Mouse (Mus musculus) telencephalon, adult 2 months (tissue): ENCODE measurements around the gene Acvrl1.
"Not testable (repeated sequence)": the region's sequence is repeated elsewhere in the genome, so short reads cannot be mapped to it uniquely, and the experiment has no call there.

Experiments
- DNase-seq: peaks from one replicate; pipeline ENCODE4 v3.0.0-alpha.2; 2011; ENCODE audit warnings: low read depth, low spot score

Acvrl1 gene

DNA sequence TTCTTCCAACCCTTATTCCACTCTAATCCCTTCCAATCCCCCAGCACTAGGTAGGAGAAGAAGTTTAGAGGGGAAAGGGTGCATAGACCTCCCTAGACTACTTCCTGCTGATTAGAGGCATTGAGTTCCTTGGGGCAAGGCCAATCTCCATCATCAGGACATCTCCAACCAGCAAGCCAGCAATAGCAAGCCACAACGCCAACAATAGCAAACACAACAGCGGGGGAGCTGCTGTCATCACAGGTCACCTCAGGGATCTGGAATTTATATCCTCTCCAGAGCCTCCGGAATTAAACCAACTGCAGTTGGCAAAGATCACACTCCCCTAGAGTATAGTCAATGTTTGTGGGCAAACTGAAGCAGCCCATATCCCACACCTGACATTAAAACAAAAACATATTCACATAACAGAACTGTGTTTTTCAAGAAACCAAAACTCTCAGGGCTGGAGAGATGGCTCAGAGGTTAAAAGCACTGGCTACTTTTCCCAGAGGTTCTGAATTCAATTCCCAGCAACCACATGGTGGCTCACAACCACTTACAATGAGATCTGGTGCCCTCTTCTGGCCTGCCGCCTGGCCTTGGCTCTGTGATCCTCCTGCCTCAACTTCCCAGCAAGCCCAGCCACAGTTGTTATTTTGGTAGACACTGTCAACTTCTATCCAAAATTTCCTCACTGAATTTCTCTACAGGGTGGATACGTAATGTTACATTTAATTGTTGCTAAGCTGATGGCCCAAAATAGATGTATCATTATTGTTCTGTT, 20.2 kb upstream of the Acvrl1 start:
- DNase-seq, result no peak

DNA sequence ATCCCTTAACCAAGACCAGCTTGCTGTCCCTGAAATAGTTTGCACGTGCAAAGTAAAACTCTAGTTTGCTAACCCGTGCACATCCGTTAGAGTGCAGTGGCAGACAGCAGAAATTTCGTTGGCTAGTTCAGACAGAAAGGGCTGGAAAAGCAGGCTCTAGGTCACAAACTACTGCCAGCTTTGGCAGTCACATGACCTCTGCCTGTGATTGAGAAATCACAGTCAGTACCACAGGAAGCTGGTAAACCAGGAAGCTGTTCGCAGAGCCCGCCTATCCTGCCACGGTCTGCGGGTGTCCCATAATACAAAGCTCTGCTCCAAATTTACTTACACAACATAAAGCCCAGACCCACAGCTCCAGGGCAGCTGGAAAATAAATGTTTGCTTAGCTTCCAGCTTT, 15.1 kb upstream of the Acvrl1 start:
- DNase-seq, result no peak

DNA sequence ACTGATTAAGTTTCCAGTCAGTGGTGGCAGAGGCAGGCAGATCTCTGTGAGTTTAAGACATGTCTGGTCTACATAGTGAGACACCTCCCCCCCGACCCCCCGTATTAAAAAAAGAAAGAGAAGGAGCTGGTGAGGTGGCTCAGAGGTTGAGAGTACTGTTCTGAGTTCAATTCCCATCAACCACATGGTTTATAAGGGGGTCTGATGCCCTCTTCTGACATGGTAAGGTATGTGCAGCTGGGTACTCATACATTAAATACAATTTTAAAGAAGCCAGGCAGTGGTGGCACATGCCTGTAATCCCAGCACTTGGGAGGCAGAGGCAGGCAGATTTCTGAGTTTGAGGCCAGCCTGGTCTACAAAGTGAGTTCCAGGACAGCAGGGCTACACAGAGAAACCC, 14.5 kb upstream of the Acvrl1 start:
- DNase-seq, result not testable (repeated sequence)

DNA sequence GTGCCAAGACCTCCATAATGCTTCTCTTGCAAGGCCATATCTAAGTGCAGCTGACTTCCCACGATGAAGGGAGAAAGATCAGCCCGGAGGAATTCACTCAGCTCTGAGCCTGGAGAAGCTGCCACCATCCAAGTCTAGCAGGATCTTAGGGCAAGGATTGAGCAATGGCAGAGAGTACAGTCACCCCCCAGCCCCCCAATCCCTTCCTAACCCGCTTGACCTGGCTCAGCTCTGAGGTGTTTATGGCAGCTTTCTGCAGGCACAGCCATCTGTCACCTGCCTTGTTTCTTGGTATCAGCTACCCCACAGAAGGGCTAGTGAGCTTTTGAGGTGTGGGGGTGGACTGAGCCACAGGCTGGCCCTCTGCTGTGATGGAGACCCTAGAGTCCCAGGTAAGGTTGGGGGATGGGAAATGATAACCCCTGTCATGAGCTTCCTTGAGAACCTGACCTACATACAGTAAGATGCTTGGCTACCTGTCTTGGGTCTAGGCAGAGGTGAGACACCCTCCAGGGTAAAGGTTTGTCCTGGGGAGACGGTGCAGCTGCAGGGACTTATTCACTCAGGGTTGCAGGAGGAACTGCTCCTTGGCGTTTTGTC, 12.7 kb upstream of the Acvrl1 start, which contains the start of gene Ankrd33:
Gene Ankrd33, plus strand, starts transcription at position 245 of the 600 bp plus-strand sequence.
- no peak for DNase-seq

DNA sequence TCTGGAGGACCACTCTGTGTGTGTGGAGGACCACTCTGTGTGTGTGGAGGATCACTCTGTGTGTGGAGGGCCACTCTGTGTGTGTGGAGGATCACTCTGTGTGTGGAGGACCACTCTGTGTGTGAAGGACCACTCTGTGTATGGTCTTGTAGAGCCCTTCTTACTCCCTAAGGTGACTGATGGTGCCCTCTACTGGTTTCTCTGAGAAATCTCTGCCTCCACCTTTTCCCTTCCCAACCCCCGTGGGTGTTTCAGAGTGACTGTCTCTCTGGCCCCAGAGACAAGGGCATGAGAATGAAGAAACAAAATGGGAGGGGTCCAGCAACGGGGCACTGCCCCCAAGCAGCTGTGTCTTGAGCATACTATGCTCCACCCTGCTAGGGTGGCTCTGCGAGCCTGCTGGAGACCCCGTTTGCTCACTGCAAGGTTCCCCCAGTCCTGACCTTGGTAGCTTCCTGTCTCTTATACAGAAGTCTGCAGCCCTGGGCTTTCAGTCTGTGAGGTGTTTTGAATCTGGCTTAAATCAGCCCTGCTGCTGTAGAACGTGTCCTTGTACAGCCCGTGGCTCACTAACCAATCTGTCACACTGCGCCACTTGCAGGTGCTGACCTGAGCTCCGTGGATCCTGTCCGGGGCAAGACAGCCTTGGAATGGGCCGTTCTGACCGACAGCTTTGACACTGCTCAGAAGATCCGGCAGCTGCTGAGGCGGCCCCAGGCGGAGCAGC, 9.8 kb upstream of the Acvrl1 start:
- no peak for DNase-seq

DNA sequence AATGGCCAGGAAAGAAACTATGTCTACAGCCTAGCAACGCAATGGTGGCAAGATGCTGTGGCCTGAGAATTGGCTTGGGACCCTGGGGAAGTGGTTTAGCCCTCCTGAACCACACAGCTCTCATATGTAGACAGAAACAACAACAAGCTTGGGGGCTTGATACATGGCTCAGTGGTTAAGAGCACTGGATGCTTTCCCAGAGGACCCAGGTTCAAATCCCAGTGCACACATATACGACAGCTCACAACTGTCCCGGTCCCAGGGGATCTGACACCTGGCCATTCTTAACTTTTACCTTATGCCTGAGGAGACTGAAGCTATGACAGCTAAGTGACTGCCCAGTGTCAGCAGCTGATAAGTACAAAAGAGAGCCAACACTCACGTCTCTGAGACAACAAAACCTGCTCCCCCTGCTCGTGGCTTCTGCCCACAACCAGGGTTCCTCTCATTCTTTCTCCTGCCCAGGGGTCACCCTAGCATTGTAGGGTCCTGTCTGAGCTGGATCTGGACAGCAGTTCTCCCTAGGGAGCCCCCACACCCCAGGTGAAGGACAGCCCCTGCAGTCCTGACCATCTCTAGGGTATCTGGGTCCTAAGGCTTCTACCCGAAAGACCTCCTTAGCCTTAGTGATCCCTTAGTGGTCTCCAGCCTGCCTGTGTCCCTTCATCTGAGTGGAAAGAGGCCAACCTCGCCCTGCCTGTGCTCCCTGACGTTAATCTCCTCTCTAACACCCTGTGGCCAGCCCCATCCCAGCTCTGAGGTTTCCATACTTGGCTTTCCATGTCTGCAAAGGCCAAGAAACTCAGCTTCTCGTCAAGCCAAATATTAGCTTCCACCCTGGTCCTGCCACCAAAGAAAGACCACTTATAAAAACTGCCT, 6.7 kb upstream of the Acvrl1 start:
- no peak for DNase-seq

DNA sequence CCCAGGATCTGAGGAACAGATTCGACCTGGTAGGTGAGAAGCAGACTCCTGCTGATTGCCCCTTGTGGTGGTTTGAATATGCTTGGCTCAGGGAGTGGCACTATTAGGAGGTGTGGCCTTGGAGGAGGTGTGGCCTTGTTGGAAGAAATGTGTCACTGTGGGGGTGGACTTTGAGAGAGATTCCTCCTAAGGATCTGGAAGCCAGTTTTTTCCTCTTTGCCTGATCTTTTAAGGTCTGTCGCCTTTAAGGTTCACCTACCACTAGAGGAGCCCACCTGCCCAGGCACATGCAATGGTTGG, 6.1 kb upstream of the Acvrl1 start:
- DNase-seq, result no peak

DNA sequence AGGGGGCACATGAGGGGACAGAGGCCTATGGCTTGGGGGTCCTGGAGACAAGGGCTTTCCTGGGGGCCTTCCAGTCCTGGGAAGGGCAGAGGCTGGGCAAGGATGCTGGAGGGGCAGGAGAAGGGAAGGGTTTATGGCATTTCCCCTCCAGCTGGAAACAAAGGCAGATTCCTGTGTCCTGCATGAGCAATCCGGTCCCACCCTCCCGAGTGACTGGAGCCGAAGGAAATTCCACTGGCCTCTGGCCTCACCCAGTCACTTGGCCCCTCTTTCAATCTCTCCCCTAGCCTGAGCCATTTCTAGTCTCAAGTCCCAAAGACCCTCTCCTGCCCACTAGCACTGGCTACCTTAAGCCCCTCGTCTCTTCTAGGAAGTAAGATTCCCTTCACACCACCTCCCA, 5.1 kb upstream of the Acvrl1 start:
- no peak for DNase-seq

DNA sequence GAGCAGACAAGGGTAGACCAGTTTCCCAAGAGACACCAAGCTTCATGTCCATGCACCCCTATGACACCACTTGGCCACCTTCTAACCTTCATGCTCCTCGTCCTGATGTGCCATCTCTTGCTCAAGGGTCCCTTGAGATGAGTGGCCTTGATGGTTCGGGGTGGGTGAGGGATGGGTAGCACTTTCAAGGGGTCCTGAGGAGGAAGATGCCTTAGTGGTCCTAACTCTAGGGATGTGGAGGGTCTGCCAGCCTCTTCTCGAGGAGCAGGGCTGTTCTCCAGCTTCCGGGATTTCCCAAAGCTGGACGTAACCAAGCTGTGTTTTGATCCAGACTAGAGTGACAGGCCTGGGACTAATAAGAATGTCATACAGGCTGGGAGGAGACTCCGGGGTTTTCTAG, 2.8 kb upstream of the Acvrl1 start:
- DNase-seq, result no peak

DNA sequence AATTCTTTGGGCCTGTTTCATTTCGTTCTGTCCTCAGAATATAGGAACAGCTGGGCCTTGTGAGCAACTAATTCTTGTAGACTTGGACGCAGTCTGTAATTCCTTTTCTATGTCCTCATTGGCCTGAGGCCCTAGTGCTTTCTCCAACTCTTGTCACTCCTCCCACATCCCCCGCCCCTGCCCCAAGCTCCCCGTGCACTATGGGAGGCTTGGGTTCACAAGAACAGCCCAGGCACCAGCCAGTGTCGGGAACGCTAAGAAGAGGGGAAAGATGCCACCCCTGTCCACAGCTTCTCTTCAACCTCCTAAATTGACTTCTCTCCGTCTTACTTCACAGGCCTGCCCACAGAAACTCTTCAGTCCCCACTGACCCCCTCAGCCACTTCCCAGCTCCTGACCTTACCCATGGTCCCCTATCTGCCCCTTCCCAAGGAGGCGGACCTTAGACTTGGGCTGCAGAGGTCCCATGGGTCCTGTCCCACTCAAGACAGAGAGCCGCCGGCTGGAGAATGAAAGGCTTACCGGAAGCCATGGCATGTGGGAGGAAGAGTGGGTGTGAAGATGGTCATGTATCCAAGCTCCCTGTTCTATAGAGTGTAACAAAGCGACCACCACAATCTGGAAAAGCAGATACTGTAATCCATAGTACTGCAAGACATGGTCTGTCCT, 1.3 kb upstream of the Acvrl1 start:
- no peak for DNase-seq

DNA sequence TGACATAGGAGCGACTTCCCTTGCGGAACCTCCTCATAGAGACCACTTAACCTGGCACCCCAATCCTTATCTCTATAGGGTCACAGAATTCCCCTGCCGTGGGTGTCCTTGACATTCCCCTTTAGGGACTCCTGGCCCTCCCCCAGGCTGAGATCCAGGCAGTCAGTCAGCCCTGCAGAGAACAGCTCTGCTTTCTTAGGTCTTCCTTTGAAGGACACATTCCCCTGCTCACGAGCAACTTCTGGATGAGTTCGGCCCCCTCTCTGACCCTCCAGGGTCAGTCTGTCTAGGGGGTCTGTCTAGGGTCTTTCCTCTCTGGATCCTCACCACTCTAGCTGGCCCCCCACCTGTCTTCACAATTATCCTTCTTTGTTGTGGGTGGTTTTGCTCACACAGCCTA, 1.1 kb downstream of the Acvrl1 start:
- no peak for DNase-seq

DNA sequence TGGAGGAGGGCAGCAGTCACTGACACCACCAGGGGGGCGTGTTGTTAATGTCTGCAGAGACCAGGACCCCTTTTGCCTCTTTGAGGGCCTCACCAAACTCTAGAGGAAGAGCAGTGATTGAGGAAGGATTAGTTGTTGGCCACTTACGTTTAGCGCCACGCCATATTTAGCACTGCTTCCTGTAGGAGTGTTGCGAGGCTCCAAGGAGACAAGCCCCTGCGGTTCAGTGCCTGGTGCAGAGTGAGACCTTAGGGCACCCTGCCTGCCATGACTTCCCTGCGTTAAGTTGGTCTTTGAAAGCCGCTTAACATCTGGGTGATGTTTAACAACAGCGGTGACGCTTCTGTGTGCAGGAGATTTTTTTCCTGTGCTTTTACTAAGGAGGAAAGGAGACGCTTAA, 3.2 kb downstream of the Acvrl1 start:
- DNase-seq, result no peak

DNA sequence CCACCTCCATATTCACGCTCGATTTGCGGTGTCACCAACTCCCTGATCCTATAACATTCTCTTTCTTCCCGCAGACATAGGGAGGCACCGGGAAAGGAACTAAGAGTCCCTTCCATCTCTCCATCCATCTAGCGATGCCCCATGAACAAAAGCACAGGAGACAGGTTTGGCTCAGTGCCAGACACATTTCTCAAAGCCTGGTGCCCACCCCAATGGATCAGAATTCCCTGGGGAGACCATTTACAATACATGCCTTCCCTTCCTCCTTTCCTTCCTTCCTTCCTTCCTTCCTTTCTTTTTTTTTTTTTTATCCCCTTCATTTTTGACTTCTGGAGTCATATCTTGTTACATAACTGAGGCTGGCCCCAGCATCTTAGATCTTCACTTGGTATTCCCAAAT, 3.7 kb downstream of the Acvrl1 start:
- DNase-seq, result no peak

DNA sequence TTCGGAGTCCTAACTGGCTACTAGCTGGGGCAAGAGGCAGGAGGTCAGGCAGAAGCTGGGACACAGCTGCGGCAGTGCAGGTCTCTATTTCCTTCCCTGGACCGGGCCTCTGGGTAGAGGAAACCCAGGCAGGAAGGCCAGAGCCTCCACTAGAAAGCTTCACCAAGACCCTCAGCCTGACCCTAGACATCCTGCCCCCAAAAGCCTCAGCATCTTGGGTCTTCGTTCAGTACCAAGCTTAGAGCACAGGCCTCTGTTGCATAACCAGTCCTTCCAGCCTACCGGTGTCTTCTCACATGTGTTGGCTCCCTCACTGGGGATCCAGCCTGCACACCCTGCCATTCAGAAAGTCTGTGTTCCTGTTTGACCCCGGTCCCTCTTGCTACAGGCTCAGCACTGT, 4.4 kb downstream of the Acvrl1 start:
- no peak for DNase-seq

DNA sequence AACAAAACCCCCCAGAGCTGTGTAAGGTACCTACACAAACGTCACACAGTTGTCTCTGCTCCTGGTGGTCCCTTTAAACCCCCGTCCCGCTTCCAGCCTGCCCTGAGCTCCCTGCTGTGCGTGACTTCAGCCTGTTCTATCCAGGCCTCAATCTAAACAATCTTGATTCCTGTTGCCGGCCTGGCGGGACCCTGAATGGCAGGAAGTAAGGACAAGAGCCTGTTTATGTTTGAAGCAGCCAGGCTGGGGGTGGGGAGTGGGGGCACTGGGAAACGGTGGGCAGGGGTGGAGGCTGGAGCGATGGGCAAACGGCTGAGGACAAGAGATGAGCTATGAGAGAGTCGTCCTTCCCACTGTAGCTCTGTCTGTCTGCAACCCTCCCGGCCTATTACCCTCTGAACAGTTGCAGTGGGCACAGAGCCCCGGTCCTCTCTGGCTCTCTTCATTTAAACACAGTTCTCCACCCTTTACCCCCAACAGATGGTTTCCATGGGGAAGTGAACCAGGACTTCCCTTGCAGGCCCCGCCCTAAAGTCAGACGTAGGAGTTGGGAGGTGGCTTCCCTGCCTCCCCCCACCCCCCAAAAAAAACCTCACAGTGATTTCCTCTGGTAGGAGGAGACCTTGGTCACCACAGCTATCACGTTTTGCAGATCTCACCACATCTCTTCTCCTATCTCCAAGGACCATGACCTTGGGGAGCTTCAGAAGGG, 5.8 kb downstream of the Acvrl1 start:
- no peak for DNase-seq

DNA sequence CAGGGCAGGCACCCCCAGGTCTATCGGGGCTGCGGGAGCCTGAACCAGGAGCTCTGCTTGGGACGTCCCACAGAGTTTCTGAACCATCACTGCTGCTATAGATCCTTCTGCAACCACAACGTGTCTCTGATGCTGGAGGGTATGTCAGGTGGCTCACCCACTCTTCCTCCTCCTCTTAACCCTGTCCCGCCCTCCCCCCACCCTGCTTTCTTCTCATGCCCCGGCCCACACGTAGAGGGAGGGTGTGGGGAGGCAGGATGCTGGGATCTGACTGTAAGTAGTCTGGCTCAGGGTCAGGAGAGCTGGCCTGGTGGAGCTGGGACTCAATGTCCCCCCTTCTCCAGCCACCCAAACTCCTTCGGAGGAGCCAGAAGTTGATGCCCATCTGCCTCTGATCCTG, 7.1 kb downstream of the Acvrl1 start:
- DNase-seq, result no peak

DNA sequence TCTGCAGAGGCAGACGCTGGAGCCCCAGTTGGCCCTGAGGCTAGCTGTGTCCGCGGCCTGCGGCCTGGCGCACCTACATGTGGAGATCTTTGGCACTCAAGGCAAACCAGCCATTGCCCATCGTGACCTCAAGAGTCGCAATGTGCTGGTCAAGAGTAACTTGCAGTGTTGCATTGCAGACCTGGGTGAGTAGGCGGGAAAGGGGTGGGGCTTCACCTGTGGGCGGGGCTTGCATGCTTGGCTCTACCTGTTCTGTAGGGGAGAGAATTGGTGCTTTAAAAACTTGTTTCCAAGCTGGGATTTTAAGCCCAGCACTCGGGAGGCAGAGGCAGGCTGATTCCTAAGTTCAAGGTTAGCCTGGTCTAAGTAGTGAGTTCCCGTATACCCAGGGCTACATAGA, 9.1 kb downstream of the Acvrl1 start:
- no peak for DNase-seq

DNA sequence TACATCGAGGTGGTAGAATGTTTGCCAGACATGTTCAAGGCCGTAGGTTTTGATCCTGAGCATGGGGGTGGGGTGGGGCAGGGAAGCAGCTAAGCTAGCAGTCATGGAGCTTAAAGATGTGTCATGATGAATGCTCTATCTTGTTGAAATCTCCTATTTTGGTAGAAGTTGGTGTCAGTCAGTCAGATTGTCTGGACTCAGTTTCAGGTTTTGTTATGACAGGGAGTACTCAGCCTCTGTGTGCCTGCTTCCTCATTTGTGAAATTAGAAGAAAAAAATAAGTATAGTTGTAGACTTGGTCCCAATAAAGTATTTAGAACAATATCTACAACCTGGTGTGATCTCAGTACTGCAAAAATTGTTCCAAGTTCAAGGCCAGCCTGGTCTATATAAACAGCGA, 10.4 kb downstream of the Acvrl1 start:
- no peak for DNase-seq

DNA sequence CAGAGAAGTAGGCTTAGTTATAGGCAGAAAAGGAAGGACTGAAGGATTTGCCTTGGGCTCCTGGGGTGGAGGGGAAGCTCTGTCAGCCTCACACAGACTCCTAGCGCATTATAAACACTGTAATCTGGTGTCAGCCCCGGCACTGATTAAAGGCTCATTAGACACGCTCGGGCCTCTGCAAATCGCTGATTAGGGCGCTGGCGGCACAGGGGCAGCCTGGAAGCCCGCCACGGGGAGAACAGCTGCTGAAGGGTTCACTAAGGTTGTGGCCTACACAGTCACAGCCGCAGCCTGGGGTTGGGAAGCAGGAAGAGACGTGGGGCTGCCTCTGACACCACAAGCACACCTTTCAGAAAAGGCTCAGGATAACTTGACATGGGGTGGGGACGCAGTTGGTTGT, 11.6 kb downstream of the Acvrl1 start:
- DNase-seq, result no peak

DNA sequence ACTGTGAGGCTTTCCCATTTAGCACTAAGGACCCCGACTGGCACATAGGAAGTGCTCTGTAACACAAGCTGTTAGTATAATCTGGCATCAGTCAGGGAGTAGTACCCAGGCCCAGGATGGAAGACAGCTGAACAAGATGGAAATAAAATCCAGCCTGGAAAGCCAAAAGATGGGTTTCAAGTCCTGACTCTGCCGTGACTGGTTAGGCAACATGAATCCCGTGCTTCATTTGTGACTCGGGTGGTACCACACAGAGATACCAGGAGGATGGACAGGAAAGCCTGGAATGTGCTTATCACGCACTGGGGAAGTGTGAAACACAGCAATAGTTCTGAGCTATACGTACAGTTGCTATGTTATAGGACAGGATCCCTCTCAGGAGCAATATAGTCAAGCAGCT, 12.3 kb downstream of the Acvrl1 start:
- no peak for DNase-seq

DNA sequence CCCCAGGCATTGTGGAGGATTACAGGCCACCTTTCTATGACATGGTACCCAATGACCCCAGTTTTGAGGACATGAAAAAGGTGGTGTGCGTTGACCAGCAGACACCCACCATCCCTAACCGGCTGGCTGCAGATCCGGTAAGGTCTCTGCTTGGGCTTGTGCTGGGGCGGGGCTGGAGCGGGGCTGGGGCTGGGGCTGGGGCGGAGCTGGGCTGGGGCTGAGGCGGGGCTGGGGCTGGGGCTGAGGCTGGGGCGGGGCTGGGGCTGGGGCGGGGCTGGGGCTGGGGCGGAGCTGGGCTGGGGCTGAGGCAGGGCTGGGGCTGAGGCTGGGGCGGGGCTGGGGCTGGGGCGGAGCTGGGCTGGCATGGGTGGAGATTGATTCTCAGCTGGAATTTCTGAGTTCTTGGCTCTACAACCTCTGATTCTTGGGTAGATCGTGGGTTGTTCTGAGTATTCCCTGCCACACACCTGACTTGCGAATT, 12.8 kb downstream of the Acvrl1 start:
- DNase-seq, result no peak
